27 mouse cellular contexts compared by ENCODE assay signal in the genomic region with DNA sequence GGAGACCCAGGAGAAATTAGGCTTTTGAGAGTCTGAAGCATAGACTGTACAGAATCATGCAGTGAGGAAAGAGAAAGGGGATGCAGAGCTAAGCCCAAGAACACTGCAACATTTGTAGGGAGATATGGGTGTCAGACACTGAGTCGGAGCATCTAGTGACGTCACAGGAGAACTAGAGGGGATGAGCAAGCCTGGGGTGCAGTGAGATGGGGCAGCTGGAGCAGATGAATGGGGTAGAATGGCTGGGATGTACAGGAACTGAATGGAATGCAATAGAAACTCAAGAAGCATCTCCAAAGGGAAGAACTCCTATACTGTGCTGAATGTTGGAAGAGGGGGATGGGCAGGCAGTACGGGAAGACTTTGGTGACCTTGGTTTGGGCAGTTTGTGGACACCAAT. TPM values are rescaled to one million over a fixed set of nuclear protein-coding genes. Genes with fewer than 3 reads are reported as not detected.
DNase-seq lines count a peak whose midpoint lies in the region; ATAC-seq lines count a peak whose summit lies in the region.
"Had no signal": no experiment of that assay in that cellular context is flagged by ENCODE, and none has a peak within 500 bp of the region (broad histone marks: within the 10 kb centered on the region; RNA-seq: fewer than 3 reads in every experiment).

No protein-coding gene starts in this region.

- ATAC-seq in heart, embryonic 11.5 days (replicated peaks; ENCODE audit: insufficient number of reproducible peaks, low FRiP score, low TSS enrichment), result no peak
- 0 out of 2 replicates have a peak, but pooled peaks have one; percentile 36 for ATAC-seq in erythroblast, adult 5-6 weeks (replicated peaks; ENCODE audit: low FRiP score, poor library complexity, severe bottlenecking)
- no peak; the same call in 1 of the 2 replicates for ATAC-seq in intestine, embryonic 16.5 days
- ATAC-seq: activated CD4-positive, CD25-positive, alpha-beta regulatory T cell, adult 4 months; CD4-positive, CD25-positive, alpha-beta regulatory T cell, adult 4 months; forebrain, embryonic 14.5 days; forebrain, embryonic 16.5 days; Patski had no signal

- no peaks in the 10 kb centered on the region for H3K9me3 ChIP-seq in heart, embryonic 11.5 days (replicated peaks; ENCODE audit: control insufficient read depth, low read length)
- H3K9me3 ChIP-seq in intestine, embryonic 16.5 days (ENCODE audit: control insufficient read depth, low read length), result no peaks in the 10 kb centered on the region
- H3K9me3 ChIP-seq: embryonic facial prominence, embryonic 10.5 days; embryonic facial prominence, embryonic 12.5 days; forebrain, embryonic 10.5 days; forebrain, embryonic 12.5 days; G1E had no signal

- H3K27ac ChIP-seq in heart, embryonic 11.5 days (ENCODE audit: low read depth, low read length), result no peak overlapping the region
- 0 out of 2 replicates have a peak overlapping the region, but pooled peaks have one; percentile 45 for H3K27ac ChIP-seq in intestine, embryonic 16.5 days (ENCODE audit: low read length)
- H3K27ac ChIP-seq: embryonic facial prominence, embryonic 10.5 days; embryonic facial prominence, embryonic 12.5 days; forebrain, embryonic 10.5 days; forebrain, embryonic 12.5 days had no signal

- H3K4me2 ChIP-seq in heart, embryonic 11.5 days, result no peak overlapping the region
- H3K4me2 ChIP-seq in intestine, embryonic 16.5 days (ENCODE audit: low read depth, low read length), result no peak overlapping the region
- H3K4me2 ChIP-seq: embryonic facial prominence, embryonic 12.5 days; forebrain, embryonic 12.5 days had no signal

- no peak overlapping the region for H3K4me3 ChIP-seq in heart, embryonic 11.5 days (ENCODE audit: low read depth, low read length)
- H3K4me3 ChIP-seq in intestine, embryonic 16.5 days (ENCODE audit: low read length), result no peak overlapping the region
- H3K4me3 ChIP-seq: embryonic facial prominence, embryonic 10.5 days; embryonic facial prominence, embryonic 12.5 days; erythroblast, embryonic 14.5 days; forebrain, embryonic 10.5 days; forebrain, embryonic 12.5 days had no signal

- no peak overlapping the region for H3K9ac ChIP-seq in heart, embryonic 11.5 days (ENCODE audit: low read depth, low read length)
- no peak overlapping the region for H3K9ac ChIP-seq in intestine, embryonic 16.5 days (ENCODE audit: low read depth, low read length)
- H3K9ac ChIP-seq: embryonic facial prominence, embryonic 12.5 days; forebrain, embryonic 12.5 days had no signal

- no peaks in the 10 kb centered on the region for H3K27me3 ChIP-seq in heart, embryonic 11.5 days (ENCODE audit: control insufficient read depth, insufficient read depth, low read length)
- no peaks in the 10 kb centered on the region for H3K27me3 ChIP-seq in intestine, embryonic 16.5 days (replicated peaks; ENCODE audit: control insufficient read depth, insufficient read depth, low read length)
- H3K27me3 ChIP-seq: CH12.LX; embryonic facial prominence, embryonic 12.5 days; forebrain, embryonic 12.5 days; Patski had no signal

- H3K36me3 ChIP-seq in heart, embryonic 11.5 days (ENCODE audit: control insufficient read depth, insufficient read depth, low read length), result no peaks in the 10 kb centered on the region
- no peaks in the 10 kb centered on the region for H3K36me3 ChIP-seq in intestine, embryonic 16.5 days (ENCODE audit: control insufficient read depth, insufficient read depth, low read length)
- H3K36me3 ChIP-seq: embryonic facial prominence, embryonic 10.5 days; embryonic facial prominence, embryonic 12.5 days; forebrain, embryonic 10.5 days; forebrain, embryonic 12.5 days; G1E had no signal

- peak; percentile 74 for DNase-seq in heart, adult 11 months
- no peak for DNase-seq in cerebellum, adult 18-20 months
- no peak for DNase-seq in left cerebral cortex, adult 11 months (ENCODE audit: low spot score)
- DNase-seq: adrenal gland, adult 8-10 months; adrenal gland, postnatal 14 days; adrenal gland, postnatal 36 days; B cell, adult 2 months; cerebellum, adult 11 months; cerebellum, adult 2 months; cerebellum, adult 9-10 months; cerebellum, postnatal 10 days; cerebellum, postnatal 25 days had no signal

- H3K4me1 ChIP-seq in heart, embryonic 11.5 days (ENCODE audit: control insufficient read depth, insufficient read depth, low read length), result no peaks in the 10 kb centered on the region
- H3K4me1 ChIP-seq in intestine, embryonic 16.5 days (ENCODE audit: control insufficient read depth, insufficient read depth, low read length), result peaks cover 4% of the 10 kb centered on the region; the same call in 1 of the 2 replicates
- H3K4me1 ChIP-seq: embryonic facial prominence, embryonic 10.5 days; embryonic facial prominence, embryonic 12.5 days; forebrain, embryonic 10.5 days; forebrain, embryonic 12.5 days had no signal

- WGBS in heart, embryonic 11.5 days (ENCODE audit: insufficient replicate concordance), result 80% methylated on average over 3 of the region's 3 CpGs
- 81% methylated on average over 3 of the region's 3 CpGs for WGBS in intestine, embryonic 16.5 days

RNA-seq across cellular contexts. Expression of a gene that starts 34.8 kb away (rescaled TPM):
- polyA plus RNA-seq in heart, embryonic 11.5 days (2014; fragmentation: Nextera tagmentation; extraction: Ambion mirVana), result 14.9 and 15.6 TPM in 2 replicates
- 18.3 and 21.5 TPM in 2 replicates for total RNA-seq in erythroblast, adult 5-6 weeks (2015; ENCODE audit: low replicate concordance)
- total RNA-seq in erythroblast, adult 5-6 weeks (2017; ENCODE audit: low replicate concordance), result 27.3 and 29.6 TPM in 2 replicates
- 3.4 and 3.5 TPM in 2 replicates for polyA plus RNA-seq in intestine, embryonic 16.5 days (2015; fragmentation: Nextera tagmentation; extraction: Ambion mirVana)
